Mouse (Mus musculus): ENCODE measurements around the gene Itsn2. TPM values are rescaled to one million over a fixed set of nuclear protein-coding genes. Genes with fewer than 3 reads are reported as not detected.

Itsn2 gene
- polyA plus RNA-seq, 1 experiment from 2014 or later: 42.7 TPM

- no peaks in the 10 kb centered on the region for H3K36me3 ChIP-seq (ENCODE audit: insufficient read depth)
- ATAC-seq (ENCODE audit: insufficient read depth): no peak
- no peak overlapping the region for H3K9ac ChIP-seq
- TF ChIP-seq CTCF (IDR thresholded peaks at IDR 0.05; ENCODE audit: low read depth): no peak
- H3K27ac ChIP-seq (ENCODE audit: low read depth): no peak overlapping the region
- H3K4me2 ChIP-seq: no peak overlapping the region
- H3K4me1 ChIP-seq (ENCODE audit: insufficient read depth): no peaks in the 10 kb centered on the region
- DNase-seq: no peak
- H3K9me3 ChIP-seq (ENCODE audit: low read depth, low read length): no peaks in the 10 kb centered on the region
- no peaks in the 10 kb centered on the region for H3K27me3 ChIP-seq (ENCODE audit: insufficient read depth, low read length)
- no peak overlapping the region for H3K4me3 ChIP-seq (ENCODE audit: low read depth, low read length)
Measured at GRCm38 (mm10) chr12:4582326-4582725, 10.1 kb upstream of the Itsn2 start.

DNA sequence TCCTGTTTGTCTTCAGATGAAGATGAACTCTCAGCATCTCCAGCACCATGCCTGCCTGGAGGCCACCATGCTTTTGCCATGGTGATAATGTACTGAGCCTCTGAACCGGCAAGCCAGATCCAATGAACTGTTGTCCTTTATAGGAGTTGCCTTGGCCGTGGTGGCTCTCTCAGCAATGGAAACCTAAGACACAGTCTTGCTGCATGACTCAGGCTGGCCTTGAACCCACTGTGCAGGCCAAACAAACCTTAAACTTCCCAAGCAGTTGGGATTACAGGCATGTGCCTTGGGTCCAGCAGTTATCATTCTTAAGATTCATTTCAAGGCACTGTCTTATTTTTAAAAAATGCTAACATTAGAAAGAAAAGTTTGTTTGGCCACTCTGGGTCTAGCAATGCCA is 4.6 kb upstream of the Itsn2 start:
- no peak for TF ChIP-seq CTCF (IDR thresholded peaks at IDR 0.05; ENCODE audit: low read depth)
- H3K4me2 ChIP-seq: no peak overlapping the region
- H3K9me3 ChIP-seq (ENCODE audit: low read depth, low read length): no peaks in the 10 kb centered on the region
- DNase-seq: no peak
- no peak overlapping the region for H3K4me3 ChIP-seq (ENCODE audit: low read depth, low read length)
- H3K4me1 ChIP-seq (ENCODE audit: insufficient read depth): no peaks in the 10 kb centered on the region
- ATAC-seq (ENCODE audit: insufficient read depth): no peak
- 79% methylated on average over 2 of the region's 2 CpGs for WGBS
- H3K36me3 ChIP-seq (ENCODE audit: insufficient read depth): no peaks in the 10 kb centered on the region
- H3K27me3 ChIP-seq (ENCODE audit: insufficient read depth, low read length): no peaks in the 10 kb centered on the region
- no peak overlapping the region for H3K27ac ChIP-seq (ENCODE audit: low read depth)
- H3K9ac ChIP-seq: no peak overlapping the region

GRCm38 (mm10) chr12:4588603-4589002 is 3.8 kb upstream of the Itsn2 start:
- DNase-seq: peak; percentile 39
- no peak for TF ChIP-seq CTCF (IDR thresholded peaks at IDR 0.05; ENCODE audit: low read depth)
- no peak overlapping the region for H3K9ac ChIP-seq
- H3K4me1 ChIP-seq (ENCODE audit: insufficient read depth): no peaks in the 10 kb centered on the region
- no peaks in the 10 kb centered on the region for H3K36me3 ChIP-seq (ENCODE audit: insufficient read depth)
- 81% methylated on average over 3 of the region's 3 CpGs for WGBS
- H3K27me3 ChIP-seq (ENCODE audit: insufficient read depth, low read length): no peaks in the 10 kb centered on the region
- no peak overlapping the region for H3K4me3 ChIP-seq (ENCODE audit: low read depth, low read length)
- ATAC-seq (ENCODE audit: insufficient read depth): no peak
- H3K9me3 ChIP-seq (ENCODE audit: low read depth, low read length): no peaks in the 10 kb centered on the region
- H3K27ac ChIP-seq (ENCODE audit: low read depth): no peak overlapping the region
- no peak overlapping the region for H3K4me2 ChIP-seq

GRCm38 (mm10) chr12:4592025-4592424 is 413 bp upstream of the Itsn2 start:
- DNase-seq (peak; percentile 9), ATAC-seq (ENCODE audit: insufficient read depth) (no peak)
- peaks cover 4% of the 10 kb centered on the region for H3K4me1 ChIP-seq (ENCODE audit: insufficient read depth)
- no peaks in the 10 kb centered on the region for H3K27me3 ChIP-seq (ENCODE audit: insufficient read depth, low read length)
- no peaks in the 10 kb centered on the region for H3K9me3 ChIP-seq (ENCODE audit: low read depth, low read length)
- peak; percentile 8; the same call in 1 of the 2 replicates for TF ChIP-seq CTCF (IDR thresholded peaks at IDR 0.05; ENCODE audit: low read depth)
- H3K36me3 ChIP-seq (ENCODE audit: insufficient read depth): no peaks in the 10 kb centered on the region
- H3K4me2 ChIP-seq: peak overlapping the region; percentile 78
- H3K9ac ChIP-seq: peak overlapping the region; percentile 93
- peak overlapping the region; percentile 90 for H3K4me3 ChIP-seq (ENCODE audit: low read depth, low read length)
- no peak overlapping the region for H3K27ac ChIP-seq (ENCODE audit: low read depth)
- WGBS: 50% methylated on average over 6 of the region's 6 CpGs

DNA sequence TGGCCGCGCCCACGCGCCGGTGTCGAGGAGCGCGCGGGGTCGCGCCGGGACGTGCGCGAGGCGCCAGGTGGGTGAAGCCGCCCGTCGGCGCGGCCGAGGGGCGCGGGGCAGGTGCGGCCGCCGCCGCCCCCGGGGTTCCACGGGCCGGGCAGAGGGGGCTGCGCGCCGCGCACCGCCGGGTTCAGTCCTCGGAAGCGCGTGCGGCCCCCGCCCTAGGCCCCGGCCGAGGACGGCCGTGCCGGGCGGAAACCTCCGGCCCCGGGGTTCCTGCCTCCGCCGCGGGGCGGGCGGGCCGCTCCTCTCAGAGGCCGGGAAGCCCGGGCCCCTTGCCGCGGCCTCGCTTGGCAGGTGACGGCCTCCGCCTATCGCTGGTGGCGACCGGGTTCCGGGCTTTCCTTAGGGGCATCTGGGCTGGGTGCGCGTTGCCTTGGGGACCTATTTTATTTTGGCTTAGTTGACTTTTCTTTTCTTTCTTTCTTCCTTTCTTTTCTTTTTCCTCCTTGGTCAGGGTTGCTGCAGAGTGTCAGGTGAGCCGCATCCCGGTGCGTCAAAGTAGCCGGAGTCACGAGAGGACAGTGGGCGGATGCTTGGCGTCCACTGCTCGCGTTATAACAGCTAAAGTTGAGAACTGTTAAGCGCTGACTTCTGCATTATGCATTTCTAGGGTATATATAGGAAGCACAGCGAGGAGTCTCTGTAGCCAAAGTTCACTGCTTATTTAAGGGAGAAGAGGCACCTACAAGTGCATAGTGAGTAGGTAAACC is 910 bp downstream of the Itsn2 start:
- Histone ChIP-seq H3K27me3 (ENCODE audit: insufficient read depth, low read length) (no peaks in the 10 kb centered on the region), H3K4me1 (ENCODE audit: insufficient read depth) (peaks cover 4% of the 10 kb centered on the region), H3K36me3 (ENCODE audit: insufficient read depth) (no peaks in the 10 kb centered on the region), H3K4me3 (ENCODE audit: low read depth, low read length) (peak overlapping the region; percentile 90), H3K4me2 (peak overlapping the region; percentile 78), H3K27ac (ENCODE audit: low read depth) (peak overlapping the region; percentile 86), H3K9ac (peak overlapping the region; percentile 93), H3K9me3 (ENCODE audit: low read depth, low read length) (no peaks in the 10 kb centered on the region)
- peak; percentile 60 for DNase-seq
- TF ChIP-seq CTCF (IDR thresholded peaks at IDR 0.05; ENCODE audit: low read depth): no peak
- under 1% methylated on average over 59 of the region's 80 CpGs for WGBS
- ATAC-seq (ENCODE audit: insufficient read depth): peak; percentile 87

DNA sequence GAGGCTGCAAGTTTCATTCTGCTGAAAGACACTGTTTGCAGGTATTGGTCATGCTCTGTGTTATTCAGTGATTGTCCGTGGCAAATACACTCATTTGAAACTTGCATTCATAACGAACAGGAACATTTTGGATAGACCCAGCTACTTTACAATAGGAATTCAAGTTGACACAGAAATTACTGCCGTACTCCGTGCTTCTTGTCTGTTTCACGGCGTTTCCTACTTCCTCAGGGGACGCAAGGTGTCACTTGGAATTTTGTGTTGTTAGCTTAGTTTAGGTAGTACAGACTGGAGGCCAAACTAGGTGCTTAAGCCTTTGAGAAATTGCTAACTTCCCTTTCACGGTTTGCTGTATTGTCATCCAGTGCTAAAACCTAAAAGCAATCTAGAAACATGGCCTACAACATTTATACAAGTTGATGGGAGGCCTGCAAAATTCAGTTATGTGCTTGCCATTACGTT is 1.5 kb downstream of the Itsn2 start:
- no peak for TF ChIP-seq CTCF (IDR thresholded peaks at IDR 0.05; ENCODE audit: low read depth)
- ATAC-seq (ENCODE audit: insufficient read depth) (no peak), DNase-seq (no peak)
- H3K4me2 ChIP-seq: peak overlapping the region; percentile 78
- no peaks in the 10 kb centered on the region for H3K9me3 ChIP-seq (ENCODE audit: low read depth, low read length)
- no peaks in the 10 kb centered on the region for H3K36me3 ChIP-seq (ENCODE audit: insufficient read depth)
- peak overlapping the region; percentile 90 for H3K4me3 ChIP-seq (ENCODE audit: low read depth, low read length)
- peak overlapping the region; percentile 93 for H3K9ac ChIP-seq
- no peaks in the 10 kb centered on the region for H3K27me3 ChIP-seq (ENCODE audit: insufficient read depth, low read length)
- WGBS: 61% methylated on average over 9 of the region's 9 CpGs
- no peak overlapping the region for H3K27ac ChIP-seq (ENCODE audit: low read depth)
- peaks cover 4% of the 10 kb centered on the region for H3K4me1 ChIP-seq (ENCODE audit: insufficient read depth)

GRCm38 (mm10) chr12:4595055-4595454 is 2.6 kb downstream of the Itsn2 start:
- Histone ChIP-seq H3K9ac (no peak overlapping the region), H3K36me3 (ENCODE audit: insufficient read depth) (no peaks in the 10 kb centered on the region), H3K4me1 (ENCODE audit: insufficient read depth) (peaks cover 4% of the 10 kb centered on the region), H3K4me2 (peak overlapping the region; percentile 12; the same call in 1 of the 2 replicates), H3K27ac (ENCODE audit: low read depth) (no peak overlapping the region), H3K4me3 (ENCODE audit: low read depth, low read length) (no peak overlapping the region), H3K27me3 (ENCODE audit: insufficient read depth, low read length) (no peaks in the 10 kb centered on the region), H3K9me3 (ENCODE audit: low read depth, low read length) (no peaks in the 10 kb centered on the region)
- no peak for TF ChIP-seq CTCF (IDR thresholded peaks at IDR 0.05; ENCODE audit: low read depth)
- DNase-seq (no peak), ATAC-seq (ENCODE audit: insufficient read depth) (no peak)
- 72% methylated on average over 6 of the region's 6 CpGs for WGBS
